Mouse (Mus musculus) embryonic facial prominence, embryonic 15.5 days (tissue): ENCODE data around the gene Gm37240. TPM values are rescaled to one million over a fixed set of nuclear protein-coding genes. Genes with fewer than 3 reads are reported as not detected.
A peak's percentile ranks its signal among the peaks of the same experiment; 100 is the strongest.

Source experiments
- ATAC-seq: fragments of 200-750 bp; cut with Nextera tagmentation; 2 replicates; pipeline ENCODE4 v1.8.0; 2017; ENCODE audit warnings: low read depth, moderate TSS enrichment; ENCODE audit not compliant: insufficient number of reproducible peaks, low FRiP score, low TSS enrichment
- H3K27ac ChIP-seq: fragments of 300-500 bp; sonication (generic); replicated peaks from 2 replicates; pipeline ENCODE4 v1.5.1; 2015; ENCODE audit warnings: mild to moderate bottlenecking, inconsistent platforms
- H3K27me3 ChIP-seq: fragments of 300-500 bp; sonication (generic); 2 replicates; pipeline ENCODE4 v1.6.1; 2015; ENCODE audit warnings: inconsistent platforms
- H3K36me3 ChIP-seq: fragments of 300-500 bp; sonication (generic); 2 replicates; pipeline ENCODE4 v1.6.1; 2015; ENCODE audit warnings: mild to moderate bottlenecking, inconsistent platforms
- H3K4me1 ChIP-seq: fragments of 300-500 bp; sonication (generic); 2 replicates; pipeline ENCODE4 v1.6.1; 2015; ENCODE audit warnings: inconsistent platforms
- H3K4me2 ChIP-seq: fragments of 300-500 bp; sonication (generic); replicated peaks from 2 replicates; pipeline ENCODE4 v1.6.1; 2015; ENCODE audit warnings: mild to moderate bottlenecking, inconsistent platforms
- H3K4me3 ChIP-seq: fragments of 300-500 bp; sonication (generic); replicated peaks from 2 replicates; pipeline ENCODE4 v1.5.1; 2015; ENCODE audit warnings: mild to moderate bottlenecking, inconsistent platforms
- H3K9ac ChIP-seq: fragments of 300-500 bp; sonication (generic); 2 replicates; pipeline ENCODE4 v1.6.1; 2015; ENCODE audit warnings: inconsistent platforms
- H3K9me3 ChIP-seq: fragments of 300-500 bp; sonication (generic); replicated peaks from 2 replicates; pipeline ENCODE4 v1.6.1; 2016; ENCODE audit warnings: inconsistent platforms
- WGBS: fragments of 180-500 bp; shearing (Covaris S2); methylation state at CpG from one replicate; pipeline ENCODE4 v1.1.7; 2015; 5-methylcytosine and 5-hydroxymethylcytosine counted together
- polyA plus RNA-seq: library from polyadenylated mRNA; unstranded; fragments of >200 nt; fragmentation: Nextera tagmentation; extraction: Ambion mirVana; gene quantifications from 2 replicates; pipeline ENCODE4 v1.2.1, GENCODE M21; 2015

Gm37240 gene
- polyA plus RNA-seq, 1 experiment from 2014 or later: 12.8 TPM

GRCm38 (mm10) chr3:84619056-84619455, 1268.3 kb downstream of the Gm37240 start:
- H3K4me1 ChIP-seq: no peaks in the 10 kb centered on the region
- no peak overlapping the region for H3K4me3 ChIP-seq
- no peaks in the 10 kb centered on the region for H3K36me3 ChIP-seq
- no peak for ATAC-seq
- no peaks in the 10 kb centered on the region for H3K27me3 ChIP-seq
- no peaks in the 10 kb centered on the region for H3K9me3 ChIP-seq
- no peak overlapping the region for H3K9ac ChIP-seq
- no peak overlapping the region for H3K4me2 ChIP-seq
- 90% methylated on average over 7 of the region's 7 CpGs for WGBS
- H3K27ac ChIP-seq: no peak overlapping the region

- WGBS: 87% methylated on average over 2 of the region's 2 CpGs
- Histone ChIP-seq H3K9me3 (no peaks in the 10 kb centered on the region), H3K36me3 (no peaks in the 10 kb centered on the region), H3K4me2 (no peak overlapping the region), H3K4me1 (no peaks in the 10 kb centered on the region), H3K27ac (no peak overlapping the region), H3K9ac (no peak overlapping the region), H3K4me3 (no peak overlapping the region), H3K27me3 (no peaks in the 10 kb centered on the region)
- ATAC-seq: no peak
Measured at GRCm38 (mm10) chr3:84618627-84619026, 1268.7 kb downstream of the Gm37240 start.

- no peak overlapping the region for H3K9ac ChIP-seq
- H3K27ac ChIP-seq: no peak overlapping the region
- H3K4me2 ChIP-seq: no peak overlapping the region
- no peak for ATAC-seq
- H3K27me3 ChIP-seq: no peaks in the 10 kb centered on the region
- no peaks in the 10 kb centered on the region for H3K36me3 ChIP-seq
- WGBS: 36% methylated on average over 7 of the region's 7 CpGs
- no peak overlapping the region for H3K4me3 ChIP-seq
- H3K9me3 ChIP-seq: no peaks in the 10 kb centered on the region
- no peaks in the 10 kb centered on the region for H3K4me1 ChIP-seq
Measured at GRCm38 (mm10) chr3:84615856-84616225, 1271.5 kb downstream of the Gm37240 start.

GRCm38 (mm10) chr3:84615050-84615855, 1272.1 kb downstream of the Gm37240 start:
- no peaks in the 10 kb centered on the region for H3K9me3 ChIP-seq
- ATAC-seq: no peak
- WGBS: 17% methylated on average over 5 of the region's 5 CpGs

GRCm38 (mm10) chr3:84610183-84610710, 1277.1 kb downstream of the Gm37240 start:
- WGBS: 80% methylated on average over 9 of the region's 9 CpGs
- no peaks in the 10 kb centered on the region for H3K4me1 ChIP-seq
- ATAC-seq: no peak; the same call in 1 of the 2 replicates
- no peak overlapping the region for H3K9ac ChIP-seq
- H3K27ac ChIP-seq: no peak overlapping the region
- no peak overlapping the region for H3K4me3 ChIP-seq
- H3K36me3 ChIP-seq: no peaks in the 10 kb centered on the region
- 0 out of 2 replicates have a peak, but pooled peaks cover 7% of the 10 kb centered on the region for H3K9me3 ChIP-seq
- no peaks in the 10 kb centered on the region for H3K27me3 ChIP-seq
- no peak overlapping the region for H3K4me2 ChIP-seq

More at GRCm38 (mm10) chr3:84615050-84615855, 1272.1 kb downstream of the Gm37240 start:
- Histone ChIP-seq H3K27ac (no peak overlapping the region), H3K9ac (no peak overlapping the region), H3K4me3 (no peak overlapping the region), H3K27me3 (no peaks in the 10 kb centered on the region), H3K36me3 (no peaks in the 10 kb centered on the region), H3K4me1 (no peaks in the 10 kb centered on the region), H3K4me2 (no peak overlapping the region)

GRCm38 (mm10) chr3:84603212-84603611, 1284.1 kb downstream of the Gm37240 start:
- no peak overlapping the region for H3K4me2 ChIP-seq
- H3K4me3 ChIP-seq: no peak overlapping the region
- no peaks in the 10 kb centered on the region for H3K27me3 ChIP-seq
- no peak overlapping the region for H3K9ac ChIP-seq
- WGBS: 73% methylated on average over 7 of the region's 9 CpGs
- H3K27ac ChIP-seq: peak overlapping the region; percentile 71
- H3K36me3 ChIP-seq: no peaks in the 10 kb centered on the region
- H3K9me3 ChIP-seq: 0 out of 2 replicates have a peak, but pooled peaks cover 8% of the 10 kb centered on the region
- ATAC-seq: no peak
- H3K4me1 ChIP-seq: 0 out of 2 replicates have a peak, but pooled peaks cover 5% of the 10 kb centered on the region

GRCm38 (mm10) chr3:84602759-84603158, 1284.6 kb downstream of the Gm37240 start:
- 57% methylated on average over 2 of the region's 2 CpGs for WGBS
- peak; percentile 67; the same call in 1 of the 2 replicates for ATAC-seq
- H3K4me2 ChIP-seq: no peak overlapping the region
- H3K27ac ChIP-seq: peak overlapping the region; percentile 71
- no peaks in the 10 kb centered on the region for H3K36me3 ChIP-seq
- H3K9me3 ChIP-seq: 0 out of 2 replicates have a peak, but pooled peaks cover 8% of the 10 kb centered on the region
- 0 out of 2 replicates have a peak, but pooled peaks cover 5% of the 10 kb centered on the region for H3K4me1 ChIP-seq
- no peak overlapping the region for H3K9ac ChIP-seq
- H3K4me3 ChIP-seq: no peak overlapping the region
- H3K27me3 ChIP-seq: no peaks in the 10 kb centered on the region

- Histone ChIP-seq H3K36me3 (no peaks in the 10 kb centered on the region), H3K4me1 (0 out of 2 replicates have a peak, but pooled peaks cover 5% of the 10 kb centered on the region), H3K27ac (peak overlapping the region; percentile 71), H3K4me3 (no peak overlapping the region), H3K9ac (no peak overlapping the region), H3K4me2 (no peak overlapping the region), H3K9me3 (0 out of 2 replicates have a peak, but pooled peaks cover 8% of the 10 kb centered on the region), H3K27me3 (no peaks in the 10 kb centered on the region)
- ATAC-seq: no peak
- WGBS: 42% methylated on average over 9 of the region's 9 CpGs
Measured at GRCm38 (mm10) chr3:84601870-84602495, 1285.3 kb downstream of the Gm37240 start.

- Histone ChIP-seq H3K9me3 (no peaks in the 10 kb centered on the region), H3K27ac (no peak overlapping the region), H3K4me3 (no peak overlapping the region), H3K4me2 (no peak overlapping the region), H3K4me1 (peaks cover 10% of the 10 kb centered on the region; the same call in 1 of the 2 replicates), H3K9ac (no peak overlapping the region), H3K27me3 (no peaks in the 10 kb centered on the region), H3K36me3 (no peaks in the 10 kb centered on the region)
- WGBS: 78% methylated on average over 6 of the region's 6 CpGs
- ATAC-seq: no peak
Measured at GRCm38 (mm10) chr3:84598756-84599155, 1288.6 kb downstream of the Gm37240 start.

GRCm38 (mm10) chr3:84597996-84598734, 1289.2 kb downstream of the Gm37240 start:
- Histone ChIP-seq H3K27ac (peak overlapping the region; percentile 31; the same call in 1 of the 2 replicates), H3K27me3 (no peaks in the 10 kb centered on the region; the same call in 1 of the 2 replicates), H3K4me2 (no peak overlapping the region), H3K36me3 (no peaks in the 10 kb centered on the region), H3K4me1 (peaks cover 10% of the 10 kb centered on the region; the same call in 1 of the 2 replicates), H3K4me3 (no peak overlapping the region), H3K9ac (no peak overlapping the region), H3K9me3 (no peaks in the 10 kb centered on the region)
- no peak for ATAC-seq
- WGBS: 69% methylated on average over 6 of the region's 6 CpGs
